Mouse (Mus musculus) layer of hippocampus, adult 8-10 months (tissue): ENCODE results near the gene Lpar2. TPM values are rescaled to one million over a fixed set of nuclear protein-coding genes. Genes with fewer than 3 reads are reported as not detected.

ENCODE experiments used
- DNase-seq, 2 experiments: peaks; one replicate each; pipeline ENCODE4 v3.0.0; 2022; ENCODE audit warnings: low spot score in 2 of 2
- total RNA-seq, 4 experiments: library from RNA; stranded (reverse); gene quantifications; 2 replicates each; pipeline ENCODE4 v1.2.4; 2022

Lpar2 gene
- total RNA-seq, 4 experiments from 2014 or later: 0.49 to 0.69 (median 0.66) TPM

GRCm38 (mm10) chr8:69805491-69805890 lies 16.7 kb upstream of the Lpar2 start:
- DNase-seq: no peak

GRCm38 (mm10) chr8:69807236-69807635 lies 15.0 kb upstream of the Lpar2 start:
- no peak for DNase-seq

DNA sequence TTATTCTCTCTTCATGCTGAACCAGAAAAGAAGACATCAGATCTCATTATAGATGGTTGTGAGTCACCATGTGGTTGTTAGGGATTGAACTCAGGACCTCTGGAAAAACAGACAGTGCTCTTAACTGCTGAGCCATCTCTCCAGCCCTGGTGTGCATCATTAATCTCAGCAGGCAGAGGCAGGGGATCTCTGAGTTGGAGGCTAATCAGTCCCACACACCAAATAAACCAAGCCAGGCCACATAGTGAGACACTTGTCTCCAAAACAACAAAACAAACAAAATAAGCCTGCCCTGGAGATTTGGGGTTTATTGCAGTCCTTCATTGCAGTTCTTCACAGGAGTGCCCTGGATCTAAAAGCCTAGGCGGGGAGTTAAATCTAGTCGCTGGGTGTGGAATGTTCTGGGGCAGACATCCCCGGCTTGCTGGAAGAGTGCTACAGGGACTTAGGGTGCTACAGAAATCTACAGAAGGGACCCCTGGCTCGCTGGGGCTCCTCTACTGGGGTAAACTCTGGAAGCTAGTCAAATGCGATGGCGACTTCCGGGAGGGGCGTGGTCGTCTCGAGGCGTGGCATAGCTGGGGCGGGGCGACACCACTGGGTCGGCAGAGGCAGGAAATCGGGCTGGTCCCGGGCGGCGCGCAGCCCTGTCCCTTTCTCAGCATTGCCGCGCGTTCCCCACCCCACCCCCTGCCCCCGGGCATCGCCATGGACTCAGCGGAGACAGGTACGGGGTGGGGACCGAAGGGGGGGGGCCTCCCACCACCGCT lies 13.9 kb upstream of the Lpar2 start, which contains the start of gene Gmip:
Gene Gmip (plus strand): TSS at position 586 of the 770 bp plus-strand sequence.
- no peak for DNase-seq

DNA sequence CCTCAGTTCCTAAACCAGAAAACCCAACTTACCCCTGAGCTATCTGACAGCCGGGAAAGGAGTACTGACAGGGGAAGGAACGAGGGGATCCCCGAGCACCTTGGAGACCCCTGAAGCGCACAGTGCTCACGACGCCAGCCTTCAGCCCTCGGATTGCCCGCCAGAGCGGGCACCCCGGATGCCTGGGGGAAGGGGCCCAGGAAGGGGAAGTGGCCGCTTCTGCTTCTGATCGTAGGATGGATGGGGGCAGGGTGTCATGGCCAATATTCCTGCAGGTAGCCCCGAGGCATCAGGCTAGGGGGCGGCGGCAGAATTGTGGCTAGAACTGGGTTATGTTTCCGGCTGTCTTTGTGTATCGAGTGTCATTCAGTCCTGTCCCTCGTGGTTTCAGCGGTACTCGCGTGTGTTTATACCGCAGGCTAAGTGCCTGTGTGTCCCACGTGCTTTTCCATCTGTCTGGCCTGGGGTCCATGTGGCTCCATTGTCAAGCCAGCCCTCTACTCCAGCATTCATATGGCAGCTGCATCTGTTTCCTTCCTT lies 13.3 kb upstream of the Lpar2 start:
- DNase-seq: peak; percentile 44 to 47

- DNase-seq: no peak
These were observed 12.4 kb upstream of the Lpar2 start for GRCm38 (mm10) chr8:69809820-69810219.

GRCm38 (mm10) chr8:69814881-69815280 lies 7.3 kb upstream of the Lpar2 start:
- DNase-seq: no peak

DNA sequence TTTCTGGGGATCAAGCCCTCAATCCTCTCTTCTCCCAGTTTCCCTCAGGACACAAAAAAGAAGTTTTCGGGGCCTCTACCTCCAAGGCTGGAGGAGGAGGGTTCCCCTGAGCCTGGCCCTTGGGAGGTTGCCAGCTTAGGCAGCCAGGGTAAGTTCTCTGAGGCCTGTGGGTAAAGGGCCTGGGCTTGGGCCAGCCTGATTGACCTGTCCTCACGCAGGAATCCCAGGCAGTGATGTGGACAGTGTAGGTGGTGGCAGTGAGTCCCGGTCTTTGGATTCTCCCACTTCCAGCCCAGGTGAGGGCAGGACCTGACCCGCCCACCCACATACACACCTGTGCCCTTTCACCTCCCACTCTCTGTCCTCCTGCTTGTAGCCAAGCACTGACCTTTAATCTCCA lies 6.8 kb upstream of the Lpar2 start:
- no peak for DNase-seq

GRCm38 (mm10) chr8:69820466-69820865 lies 1.8 kb upstream of the Lpar2 start:
- no peak for DNase-seq

GRCm38 (mm10) chr8:69821971-69822385 lies 251 bp upstream of the Lpar2 start:
- no peak for DNase-seq

GRCm38 (mm10) chr8:69826371-69826770 lies 4.1 kb downstream of the Lpar2 start:
- DNase-seq: no peak

- peak; percentile 92 to 97 for DNase-seq
These were observed 10.1 kb downstream of the Lpar2 start, which contains the start of gene Pbx4 for GRCm38 (mm10) chr8:69832298-69832853. Pbx4 (plus strand) TSS chr8:69832491.

DNA sequence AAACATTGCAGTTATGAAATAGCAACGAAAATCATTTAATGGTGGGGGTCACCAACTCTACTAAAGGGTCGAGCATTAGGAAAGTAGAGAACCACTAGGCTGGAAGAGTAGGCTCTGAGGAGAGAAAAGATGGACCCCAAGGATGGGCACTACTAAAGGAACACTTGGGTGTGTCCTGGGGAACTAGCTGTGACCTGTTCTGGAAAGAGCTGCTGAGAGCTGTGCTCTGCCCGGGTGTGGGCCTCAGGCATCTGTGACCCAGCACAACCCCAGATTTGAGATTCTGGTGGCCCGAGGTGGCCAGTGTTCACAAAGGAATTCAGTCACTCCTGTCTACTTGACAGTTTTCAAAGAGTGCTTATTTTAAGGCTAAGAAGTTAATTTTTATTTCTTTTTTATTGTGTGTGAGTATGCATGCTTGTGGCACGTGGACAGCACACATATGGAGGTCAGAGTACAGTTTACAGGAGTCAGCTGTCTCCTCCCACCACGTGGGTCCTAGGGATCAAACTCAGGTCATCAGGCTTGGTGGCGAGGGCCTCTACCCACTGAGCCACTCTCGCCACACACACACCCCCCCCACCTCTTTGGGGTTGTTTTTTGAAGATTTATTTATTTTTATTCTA lies 14.9 kb downstream of the Lpar2 start:
- no peak for DNase-seq

DNA sequence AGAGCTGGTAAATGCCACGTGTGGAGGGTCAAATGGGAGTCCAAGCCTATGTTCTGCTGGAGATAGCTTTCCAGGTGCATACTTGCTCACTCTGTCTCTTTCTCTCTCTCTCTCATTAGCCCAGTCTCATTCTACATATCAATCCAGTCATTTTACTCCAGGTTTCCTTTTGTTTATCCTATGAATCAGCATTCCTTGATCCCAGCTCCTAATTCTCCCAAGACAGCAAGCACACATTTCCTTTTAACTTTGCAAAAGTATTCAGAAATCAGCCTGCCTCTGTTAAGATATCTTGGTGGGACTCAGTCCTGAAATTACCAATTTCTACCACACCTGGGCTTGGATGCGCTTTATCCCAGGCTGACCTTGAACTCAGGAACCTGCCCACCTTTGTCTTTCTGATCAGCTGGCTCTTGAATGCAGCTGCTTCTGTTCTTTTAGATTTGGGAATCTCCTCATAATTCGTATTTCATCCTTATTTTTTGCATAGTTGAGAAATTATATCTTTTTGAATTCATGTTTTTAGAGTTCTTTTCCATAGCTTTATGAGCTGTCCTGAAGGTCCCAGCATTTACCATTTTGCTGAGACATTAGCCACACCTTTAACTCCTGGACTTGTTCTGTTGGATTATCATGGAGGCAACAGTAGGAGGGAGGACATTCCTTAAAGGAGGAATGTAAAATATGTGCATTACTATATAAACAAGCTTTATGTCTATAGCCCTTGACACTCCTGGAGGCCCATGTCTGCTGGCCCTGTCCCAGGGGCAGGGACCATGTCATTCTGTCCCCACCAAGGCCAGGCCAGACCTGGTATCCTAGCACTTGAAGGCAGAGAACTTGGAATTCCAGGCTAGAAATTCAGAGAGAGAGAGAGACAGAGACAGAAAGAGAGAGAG lies 25.2 kb downstream of the Lpar2 start:
- DNase-seq: no peak

DNA sequence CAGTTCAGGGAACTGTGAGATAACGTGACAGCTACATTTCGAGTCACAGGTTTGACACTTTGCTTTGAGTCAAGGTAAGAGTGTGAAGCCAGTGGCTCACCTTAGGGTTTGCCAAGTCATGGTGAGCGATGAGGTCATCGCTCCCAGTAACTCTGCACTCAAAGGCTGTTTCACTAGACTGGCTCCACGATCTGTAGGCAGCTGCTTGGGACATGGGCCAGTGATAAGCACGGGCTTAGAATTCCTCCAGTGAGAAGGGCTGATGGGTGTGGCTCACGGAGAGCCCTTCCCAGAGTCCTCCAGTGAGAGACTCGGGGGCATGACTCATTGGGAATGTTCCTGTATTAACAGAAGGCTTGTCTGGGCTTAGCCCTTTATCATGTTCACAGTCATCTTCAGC lies 26.7 kb downstream of the Lpar2 start:
- DNase-seq: no peak

- DNase-seq: no peak
These were observed 27.7 kb downstream of the Lpar2 start for GRCm38 (mm10) chr8:69849899-69850298.

DNA sequence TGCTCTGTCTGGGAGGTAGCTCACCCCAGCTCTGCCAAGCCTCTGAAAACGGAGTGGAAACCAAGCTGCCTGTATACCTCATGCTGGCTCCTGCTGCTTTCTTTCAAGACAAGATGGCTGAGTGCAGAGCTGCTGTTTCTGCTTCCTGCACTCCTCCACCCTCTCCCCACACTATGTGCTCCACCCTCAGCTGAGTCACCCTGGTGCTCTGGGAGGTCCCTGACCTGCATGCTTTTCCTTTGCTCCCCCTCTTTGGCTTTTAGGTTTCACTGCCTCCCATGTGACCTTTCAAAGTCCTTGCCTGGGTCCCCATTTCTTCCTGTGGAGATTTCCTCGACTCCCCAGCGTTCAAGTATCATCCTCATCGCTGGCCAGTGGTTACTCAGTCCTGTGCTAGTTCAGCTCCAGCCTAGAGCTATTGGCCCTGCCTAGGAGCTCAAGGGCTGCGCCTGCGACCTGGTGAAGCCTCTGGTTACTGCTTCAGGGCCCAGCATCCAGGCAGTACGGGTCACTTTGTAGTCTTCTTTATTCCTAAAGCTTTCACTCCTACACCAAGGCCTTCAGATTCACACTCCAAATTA lies 28.8 kb downstream of the Lpar2 start:
- no peak for DNase-seq

DNA sequence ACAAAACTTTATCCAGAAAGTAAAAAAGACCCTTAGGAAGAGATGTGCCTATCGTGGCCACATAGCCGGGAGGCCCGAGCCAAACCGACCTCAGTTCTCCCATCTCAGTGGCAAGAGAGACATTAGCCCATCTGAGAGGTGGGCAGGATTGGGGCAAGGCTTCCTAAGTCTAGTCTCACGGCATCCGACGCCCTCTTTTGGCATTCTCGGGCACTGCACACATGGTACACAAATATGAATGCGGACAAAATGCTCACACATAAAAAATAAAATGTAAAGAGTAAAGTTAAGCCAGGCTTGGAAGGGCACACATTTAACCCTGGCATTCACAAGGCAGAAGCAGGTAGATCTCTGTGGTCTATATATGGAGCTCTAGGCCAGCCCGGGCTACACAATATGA lies 31.6 kb downstream of the Lpar2 start:
- no peak for DNase-seq

DNA sequence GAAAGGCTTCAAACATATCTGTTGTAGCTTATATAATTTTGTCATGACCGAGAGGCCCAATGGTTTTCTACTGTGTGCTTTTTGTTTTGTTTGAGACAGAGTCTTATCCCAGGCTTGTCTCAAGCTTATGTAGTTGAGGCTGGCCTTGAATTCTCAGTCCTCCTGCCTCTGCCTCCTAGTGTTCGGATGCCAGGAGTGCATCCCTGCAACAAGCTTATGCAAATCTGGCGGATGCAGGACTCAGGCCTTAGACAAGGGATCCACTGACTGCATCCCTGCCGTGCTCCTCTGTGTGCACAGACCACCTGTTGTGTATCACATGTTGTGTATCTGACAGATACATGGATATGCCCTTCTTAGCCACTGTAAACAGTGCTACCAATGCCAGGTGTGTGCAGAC lies 38.6 kb downstream of the Lpar2 start:
- DNase-seq: no peak

DNA sequence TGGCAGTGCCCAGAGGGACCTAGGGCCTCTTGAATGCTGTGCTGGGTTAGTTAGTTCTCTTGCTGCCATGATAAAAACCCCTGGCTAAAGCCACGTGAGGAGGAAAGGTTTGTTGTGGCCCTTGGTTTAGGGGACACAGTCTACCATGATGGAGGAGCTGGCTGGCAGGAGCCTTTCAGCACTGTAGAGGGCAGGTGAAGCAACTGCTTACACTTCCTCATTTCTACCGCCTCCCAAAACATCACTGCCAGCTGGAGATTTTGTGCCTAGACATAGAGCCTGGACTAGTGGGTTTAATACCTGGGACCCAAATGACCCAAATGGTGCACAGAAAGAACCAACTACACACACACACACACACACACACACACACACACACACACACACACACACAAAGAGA lies 39.0 kb downstream of the Lpar2 start:
- DNase-seq: no peak

DNA sequence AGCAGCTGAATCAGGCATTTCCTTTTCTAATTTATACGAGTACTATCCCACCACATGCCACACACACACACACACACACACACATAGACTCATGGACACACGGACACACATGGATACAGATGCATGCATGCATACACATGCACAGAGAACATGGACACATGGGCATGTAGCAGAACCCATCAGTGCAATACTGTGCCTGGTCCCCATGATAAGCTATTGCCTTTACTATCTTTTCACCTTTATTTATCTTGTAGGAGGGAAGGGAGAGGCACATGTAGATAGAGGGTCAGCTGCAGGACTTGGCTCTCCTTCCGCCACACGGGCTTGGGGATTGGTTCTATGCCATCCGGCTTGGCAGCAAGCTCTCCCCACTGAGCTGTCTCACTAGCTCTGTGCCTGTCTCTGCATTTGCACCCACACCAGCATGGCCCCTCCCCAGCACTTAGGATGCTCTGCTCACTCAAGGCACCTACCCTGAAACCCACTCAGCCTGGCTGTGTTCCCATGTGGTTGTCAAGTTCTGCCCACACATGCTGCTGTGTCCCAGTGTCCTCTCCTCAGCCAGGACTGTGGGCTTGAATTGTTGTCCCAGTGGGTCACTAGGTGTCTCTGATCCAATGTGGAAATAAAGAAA lies 41.3 kb downstream of the Lpar2 start:
- no peak for DNase-seq
